Mouse (Mus musculus) left cerebral cortex, postnatal 36 days (tissue): ENCODE results near the gene Sh3d19. TPM values are rescaled to one million over a fixed set of nuclear protein-coding genes. Genes with fewer than 3 reads are reported as not detected.

Experiments
- total RNA-seq, 2 experiments: library from RNA; stranded (reverse); gene quantifications; 2 replicates each; pipeline ENCODE4 v1.2.3; 2021

The Sh3d19 gene
- total RNA-seq, 2 experiments from 2014 or later = 17.1 to 17.3 TPM

Other genes with a start within 250 kb of the Sh3d19 start
- 1 to 10 TPM; 4.3 to 5.0 TPM for gene Fam160a1, start 153.8 kb upstream of the Sh3d19 start, total RNA-seq
- gene Glt28d2, start 83.6 kb upstream of the Sh3d19 start, total RNA-seq = under 1 TPM; 0.47 to 0.70 TPM
- 1 to 10 TPM in 1 of 2 experiments, under 1 TPM in 1; 0.66 to 1.3 TPM for gene Gm37240, start 83.6 kb upstream of the Sh3d19 start, total RNA-seq
- not detected for gene Prss48, start 31.4 kb downstream of the Sh3d19 start, total RNA-seq
- 100 to 1,000 TPM; 339 to 380 TPM for gene Rps3a1, start 171.6 kb downstream of the Sh3d19 start, total RNA-seq